Mouse (Mus musculus): ENCODE data around the gene Clcn1. TPM values are rescaled to one million over a fixed set of nuclear protein-coding genes. Genes with fewer than 3 reads are reported as not detected.

Clcn1 gene
- polyA plus RNA-seq, 1 experiment from 2014 or later, result 1.6 TPM

GRCm38 (mm10) chr6:42324482-42325267 lies 38.2 kb downstream of the Clcn1 start, which contains the start of gene Fam131b:
Gene Fam131b (minus strand): TSS chr6:42324643.
- Histone ChIP-seq H3K4me2 (peak within 1 kb of the TSS; percentile 88), H3K36me3 (ENCODE audit: control insufficient read depth, insufficient read depth, low read length) (no peaks in the 10 kb centered on the region), H3K4me3 (ENCODE audit: low read depth, low read length) (peak within 1 kb of the TSS; percentile 65), H3K4me1 (ENCODE audit: control insufficient read depth, insufficient read depth, low read length) (peaks cover 5% of the 10 kb centered on the region; the same call in 1 of the 2 replicates), H3K9ac (ENCODE audit: low read length) (peak within 1 kb of the TSS; percentile 78), H3K27ac (ENCODE audit: low read depth, low read length) (peak within 1 kb of the TSS; percentile 80), H3K9me3 (ENCODE audit: control insufficient read depth, low read length) (no peaks in the 10 kb centered on the region), H3K27me3 (ENCODE audit: control insufficient read depth, insufficient read depth, low read length) (peaks cover 10% of the 10 kb centered on the region; the same call in 1 of the 2 replicates)
- peak; percentile 97 for DNase-seq (ENCODE audit: low spot score, missing footprints)
- peak; percentile 88 for ATAC-seq (ENCODE audit: low FRiP score)
- WGBS, result 1% methylated on average over 55 of the region's 68 CpGs

GRCm38 (mm10) chr6:42325268-42325609 lies 38.8 kb downstream of the Clcn1 start:
- H3K4me2 ChIP-seq, result peak overlapping the region; percentile 88
- WGBS, result 1% methylated on average over 7 of the region's 7 CpGs

GRCm38 (mm10) chr6:42326509-42326908 lies 40.0 kb downstream of the Clcn1 start:
- Histone ChIP-seq H3K36me3 (ENCODE audit: control insufficient read depth, insufficient read depth, low read length) (no peaks in the 10 kb centered on the region), H3K9ac (ENCODE audit: low read length) (no peak overlapping the region), H3K4me2 (no peak overlapping the region), H3K4me3 (ENCODE audit: low read depth, low read length) (no peak overlapping the region), H3K27ac (ENCODE audit: low read depth, low read length) (no peak overlapping the region), H3K9me3 (ENCODE audit: control insufficient read depth, low read length) (no peaks in the 10 kb centered on the region), H3K4me1 (ENCODE audit: control insufficient read depth, insufficient read depth, low read length) (peaks cover 5% of the 10 kb centered on the region; the same call in 1 of the 2 replicates), H3K27me3 (ENCODE audit: control insufficient read depth, insufficient read depth, low read length) (peaks cover 10% of the 10 kb centered on the region; the same call in 1 of the 2 replicates)
- ATAC-seq (ENCODE audit: low FRiP score), result no peak
- no peak for DNase-seq (ENCODE audit: low spot score, missing footprints)
- WGBS, result 89% methylated on average over 3 of the region's 3 CpGs

More at GRCm38 (mm10) chr6:42325268-42325609, 38.8 kb downstream of the Clcn1 start:
- no peak overlapping the region; the same call in 1 of the 2 replicates for H3K27ac ChIP-seq (ENCODE audit: low read depth, low read length)
- peaks cover 5% of the 10 kb centered on the region; the same call in 1 of the 2 replicates for H3K4me1 ChIP-seq (ENCODE audit: control insufficient read depth, insufficient read depth, low read length)
- ATAC-seq (ENCODE audit: low FRiP score) (peak; percentile 6), DNase-seq (ENCODE audit: low spot score, missing footprints) (peak; percentile 98)
- peaks cover 10% of the 10 kb centered on the region; the same call in 1 of the 2 replicates for H3K27me3 ChIP-seq (ENCODE audit: control insufficient read depth, insufficient read depth, low read length)
- H3K36me3 ChIP-seq (ENCODE audit: control insufficient read depth, insufficient read depth, low read length), result no peaks in the 10 kb centered on the region
- peak overlapping the region; percentile 65 for H3K4me3 ChIP-seq (ENCODE audit: low read depth, low read length)
- no peaks in the 10 kb centered on the region for H3K9me3 ChIP-seq (ENCODE audit: control insufficient read depth, low read length)
- peak overlapping the region; percentile 78 for H3K9ac ChIP-seq (ENCODE audit: low read length)

GRCm38 (mm10) chr6:42328757-42329156 lies 42.3 kb downstream of the Clcn1 start:
- no peak for ATAC-seq (ENCODE audit: low FRiP score)
- H3K4me2 ChIP-seq, result no peak overlapping the region
- no peaks in the 10 kb centered on the region for H3K9me3 ChIP-seq (ENCODE audit: control insufficient read depth, low read length)
- 89% methylated on average over 3 of the region's 3 CpGs for WGBS
- no peak for DNase-seq (ENCODE audit: low spot score, missing footprints)
- H3K4me3 ChIP-seq (ENCODE audit: low read depth, low read length), result no peak overlapping the region
- H3K27ac ChIP-seq (ENCODE audit: low read depth, low read length), result no peak overlapping the region
- no peaks in the 10 kb centered on the region for H3K36me3 ChIP-seq (ENCODE audit: control insufficient read depth, insufficient read depth, low read length)
- peaks cover 7% of the 10 kb centered on the region; the same call in 1 of the 2 replicates for H3K27me3 ChIP-seq (ENCODE audit: control insufficient read depth, insufficient read depth, low read length)
- H3K4me1 ChIP-seq (ENCODE audit: control insufficient read depth, insufficient read depth, low read length), result peaks cover 5% of the 10 kb centered on the region; the same call in 1 of the 2 replicates
- H3K9ac ChIP-seq (ENCODE audit: low read length), result no peak overlapping the region

- H3K27ac ChIP-seq (ENCODE audit: low read depth, low read length), result no peak overlapping the region
- 83% methylated on average over 3 of the region's 3 CpGs for WGBS
- H3K4me1 ChIP-seq (ENCODE audit: control insufficient read depth, insufficient read depth, low read length), result peaks cover 2% of the 10 kb centered on the region; the same call in 1 of the 2 replicates
- no peak for DNase-seq (ENCODE audit: low spot score, missing footprints)
- no peak overlapping the region for H3K9ac ChIP-seq (ENCODE audit: low read length)
- no peaks in the 10 kb centered on the region for H3K36me3 ChIP-seq (ENCODE audit: control insufficient read depth, insufficient read depth, low read length)
- no peak overlapping the region for H3K4me2 ChIP-seq
- H3K27me3 ChIP-seq (ENCODE audit: control insufficient read depth, insufficient read depth, low read length), result peaks cover 7% of the 10 kb centered on the region; the same call in 1 of the 2 replicates
- no peaks in the 10 kb centered on the region for H3K9me3 ChIP-seq (ENCODE audit: control insufficient read depth, low read length)
- H3K4me3 ChIP-seq (ENCODE audit: low read depth, low read length), result no peak overlapping the region
- ATAC-seq (ENCODE audit: low FRiP score), result no peak
Observed at GRCm38 (mm10) chr6:42330216-42330615, 43.7 kb downstream of the Clcn1 start.

GRCm38 (mm10) chr6:42330946-42331345 lies 44.5 kb downstream of the Clcn1 start:
- no peak for DNase-seq (ENCODE audit: low spot score, missing footprints)
- ATAC-seq (ENCODE audit: low FRiP score), result no peak

GRCm38 (mm10) chr6:42339189-42339588 lies 52.7 kb downstream of the Clcn1 start:
- no peaks in the 10 kb centered on the region for H3K36me3 ChIP-seq (ENCODE audit: control insufficient read depth, insufficient read depth, low read length)
- no peak overlapping the region for H3K27ac ChIP-seq (ENCODE audit: low read depth, low read length)
- H3K9me3 ChIP-seq (ENCODE audit: control insufficient read depth, low read length), result no peaks in the 10 kb centered on the region
- no peaks in the 10 kb centered on the region for H3K4me1 ChIP-seq (ENCODE audit: control insufficient read depth, insufficient read depth, low read length)
- no peaks in the 10 kb centered on the region for H3K27me3 ChIP-seq (ENCODE audit: control insufficient read depth, insufficient read depth, low read length)
- WGBS, result 90% methylated on average over 2 of the region's 2 CpGs
- peak; percentile 14 for DNase-seq (ENCODE audit: low spot score, missing footprints)
- H3K4me3 ChIP-seq (ENCODE audit: low read depth, low read length), result no peak overlapping the region
- ATAC-seq (ENCODE audit: low FRiP score), result no peak
- no peak overlapping the region for H3K4me2 ChIP-seq
- H3K9ac ChIP-seq (ENCODE audit: low read length), result no peak overlapping the region

More at GRCm38 (mm10) chr6:42330946-42331345, 44.5 kb downstream of the Clcn1 start:
- H3K27me3 ChIP-seq (ENCODE audit: control insufficient read depth, insufficient read depth, low read length), result peaks cover 7% of the 10 kb centered on the region; the same call in 1 of the 2 replicates
- WGBS, result 94% methylated on average over 3 of the region's 3 CpGs
- H3K4me2 ChIP-seq, result no peak overlapping the region
- no peaks in the 10 kb centered on the region for H3K9me3 ChIP-seq (ENCODE audit: control insufficient read depth, low read length)
- peaks cover 2% of the 10 kb centered on the region; the same call in 1 of the 2 replicates for H3K4me1 ChIP-seq (ENCODE audit: control insufficient read depth, insufficient read depth, low read length)
- H3K4me3 ChIP-seq (ENCODE audit: low read depth, low read length), result no peak overlapping the region
- no peak overlapping the region for H3K27ac ChIP-seq (ENCODE audit: low read depth, low read length)
- no peaks in the 10 kb centered on the region for H3K36me3 ChIP-seq (ENCODE audit: control insufficient read depth, insufficient read depth, low read length)
- no peak overlapping the region for H3K9ac ChIP-seq (ENCODE audit: low read length)

- Histone ChIP-seq H3K27me3 (ENCODE audit: control insufficient read depth, insufficient read depth, low read length) (no peaks in the 10 kb centered on the region), H3K9ac (ENCODE audit: low read length) (no peak overlapping the region), H3K4me2 (no peak overlapping the region), H3K27ac (ENCODE audit: low read depth, low read length) (no peak overlapping the region), H3K36me3 (ENCODE audit: control insufficient read depth, insufficient read depth, low read length) (no peaks in the 10 kb centered on the region), H3K9me3 (ENCODE audit: control insufficient read depth, low read length) (no peaks in the 10 kb centered on the region), H3K4me3 (ENCODE audit: low read depth, low read length) (no peak overlapping the region), H3K4me1 (ENCODE audit: control insufficient read depth, insufficient read depth, low read length) (no peaks in the 10 kb centered on the region)
- ATAC-seq (ENCODE audit: low FRiP score) (no peak), DNase-seq (ENCODE audit: low spot score, missing footprints) (peak; percentile 19)
- 77% methylated on average over 5 of the region's 5 CpGs for WGBS
Observed at GRCm38 (mm10) chr6:42339981-42340380, 53.5 kb downstream of the Clcn1 start.

GRCm38 (mm10) chr6:42342171-42342570 lies 55.7 kb downstream of the Clcn1 start:
- no peak overlapping the region for H3K9ac ChIP-seq (ENCODE audit: low read length)
- DNase-seq (ENCODE audit: low spot score, missing footprints), result peak; percentile 57
- H3K27me3 ChIP-seq (ENCODE audit: control insufficient read depth, insufficient read depth, low read length), result no peaks in the 10 kb centered on the region
- H3K4me2 ChIP-seq, result no peak overlapping the region
- WGBS, result 77% methylated on average over 1 of the region's 1 CpGs
- H3K4me3 ChIP-seq (ENCODE audit: low read depth, low read length), result no peak overlapping the region
- H3K9me3 ChIP-seq (ENCODE audit: control insufficient read depth, low read length), result no peaks in the 10 kb centered on the region
- no peak overlapping the region for H3K27ac ChIP-seq (ENCODE audit: low read depth, low read length)
- ATAC-seq (ENCODE audit: low FRiP score), result no peak
- H3K36me3 ChIP-seq (ENCODE audit: control insufficient read depth, insufficient read depth, low read length), result no peaks in the 10 kb centered on the region
- no peaks in the 10 kb centered on the region for H3K4me1 ChIP-seq (ENCODE audit: control insufficient read depth, insufficient read depth, low read length)

All from midbrain, embryonic 11.5 days (tissue).